Mouse (Mus musculus) cerebellum, postnatal 25 days (tissue): Measurements from ENCODE around the gene Thoc7.
"Not testable (repeated sequence)": the region's sequence is repeated elsewhere in the genome, so short reads cannot be mapped to it uniquely, and the experiment has no call there.

Source experiments
- DNase-seq, 2 experiments: peaks; one replicate each; pipeline ENCODE4 v3.0.0; 2021; ENCODE audit warnings: mixed read lengths in 2 of 2

The Thoc7 gene

DNA sequence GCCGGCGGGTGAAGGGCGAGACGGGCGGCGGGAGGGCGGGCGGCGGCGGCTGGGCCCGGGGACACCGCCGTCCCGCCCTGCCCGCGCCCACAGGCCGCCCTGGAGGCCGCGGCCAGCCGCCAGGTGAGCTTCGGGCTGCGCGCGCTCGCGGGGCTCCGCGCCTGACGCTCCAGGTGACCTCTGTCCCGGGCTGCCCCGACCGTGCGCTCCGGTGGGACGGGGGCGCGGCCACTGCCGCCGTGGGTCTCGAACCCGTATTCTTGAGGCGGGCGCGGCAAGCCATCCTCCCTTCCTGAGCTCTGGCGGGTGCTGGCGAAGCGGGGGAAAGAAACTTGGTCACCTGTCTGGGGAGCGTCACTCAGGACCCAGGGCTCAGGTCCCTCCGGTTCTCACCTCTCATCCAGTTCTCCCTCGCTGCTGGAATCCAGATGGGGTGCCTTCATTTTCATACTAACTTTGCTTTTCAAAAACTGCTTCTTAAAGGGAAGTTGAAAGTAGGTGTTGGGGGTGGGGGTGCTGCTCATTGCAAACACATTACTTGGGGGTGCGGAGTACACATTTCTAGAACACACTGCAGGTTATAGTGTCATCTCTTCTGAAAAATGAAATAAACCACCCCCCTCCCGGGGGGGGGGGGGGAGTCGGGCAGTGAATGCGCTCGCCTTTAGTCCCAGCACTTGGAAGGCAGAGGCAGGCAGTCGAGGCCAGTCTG, at the start of gene Thoc7, which contains the start of gene Atxn7:
TSS of gene Thoc7 (minus strand) at position 452 of the 712 bp plus-strand sequence.
TSS of gene Atxn7 (plus strand) at position 40 of the 712 bp plus-strand sequence.
- peak; percentile 66 to 73 for DNase-seq

DNA sequence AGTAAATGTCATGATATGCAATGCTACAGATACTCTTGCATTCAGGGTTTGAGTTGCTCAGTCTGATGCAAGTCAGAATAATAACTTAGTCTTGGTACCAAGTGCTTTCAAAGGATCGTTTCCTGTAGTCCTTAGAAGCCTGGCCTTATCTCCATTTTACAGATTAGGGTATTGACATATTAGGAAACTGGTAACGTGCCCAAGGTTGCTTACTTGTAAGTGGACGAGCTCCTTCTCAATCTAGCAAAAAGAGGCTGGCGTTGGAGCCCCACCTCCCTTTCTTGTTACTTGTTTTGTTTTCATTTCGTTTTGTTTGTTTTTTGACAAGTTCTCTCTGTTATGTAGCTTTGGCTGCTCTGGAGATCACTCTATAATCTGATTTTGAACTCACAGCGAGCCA, 48.1 kb upstream of the Thoc7 start:
- DNase-seq: no peak

DNA sequence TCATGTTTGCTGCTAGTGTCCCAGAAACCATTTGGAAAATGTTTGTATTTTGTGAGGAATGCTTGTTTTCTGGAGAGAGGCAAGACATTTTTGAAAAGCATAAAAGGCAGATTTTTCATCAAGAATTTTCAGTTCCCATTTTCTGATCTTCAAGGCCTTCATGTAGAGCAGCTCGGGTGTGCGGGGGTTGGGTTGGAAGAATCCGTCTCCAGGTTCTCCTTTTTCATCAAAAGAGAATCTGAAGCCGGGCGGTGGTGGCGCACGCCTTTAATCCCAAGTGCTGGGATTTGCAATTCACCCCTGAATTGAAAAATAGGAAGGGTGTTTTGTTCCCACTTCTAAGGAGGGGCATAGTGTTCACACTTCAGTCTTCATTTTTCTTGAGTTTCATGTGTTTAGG, 41.1 kb upstream of the Thoc7 start:
- no peak for DNase-seq

DNA sequence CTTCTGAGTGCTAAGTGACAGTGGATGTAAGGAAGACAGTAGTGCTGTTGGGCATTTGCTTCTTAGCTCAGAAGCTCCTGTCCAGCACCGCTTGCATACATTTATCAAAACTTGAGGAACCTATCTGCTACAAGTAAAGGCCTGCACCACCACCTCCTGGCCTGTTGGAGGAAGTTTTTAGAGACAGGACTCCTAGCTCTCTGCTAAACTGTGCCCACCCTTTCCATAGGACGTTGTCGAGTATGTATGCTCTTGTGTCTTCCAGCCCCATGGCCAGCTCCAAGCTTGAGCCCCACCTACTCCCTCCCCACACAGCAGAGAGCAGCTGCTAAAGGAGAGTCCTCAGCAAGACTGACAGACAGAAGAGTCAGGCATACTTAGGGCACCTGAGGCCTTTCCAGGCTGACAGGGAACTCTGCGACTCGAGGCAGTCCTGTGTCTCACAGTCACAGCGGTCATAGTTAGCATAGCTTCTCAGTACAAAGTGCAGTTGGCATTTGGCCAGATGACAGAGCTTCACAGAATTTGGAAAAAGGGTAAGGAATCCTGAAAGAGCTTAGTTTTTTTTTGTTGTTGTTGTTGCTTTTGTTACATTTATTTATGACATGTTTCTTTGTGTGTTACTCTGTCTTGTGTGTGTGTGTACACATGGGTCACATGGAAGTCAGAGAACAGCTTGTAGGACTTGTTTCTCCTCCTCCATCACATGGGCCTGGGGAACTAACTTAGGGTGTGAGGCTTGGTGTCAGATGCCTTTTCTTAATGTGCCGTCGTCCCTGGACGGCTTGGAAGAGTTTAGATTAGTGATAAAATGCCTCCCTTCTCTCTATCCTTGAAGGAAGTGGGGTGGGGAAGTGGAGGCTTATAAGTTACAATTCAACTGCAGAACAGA, 33.8 kb upstream of the Thoc7 start:
- no peak for DNase-seq

DNA sequence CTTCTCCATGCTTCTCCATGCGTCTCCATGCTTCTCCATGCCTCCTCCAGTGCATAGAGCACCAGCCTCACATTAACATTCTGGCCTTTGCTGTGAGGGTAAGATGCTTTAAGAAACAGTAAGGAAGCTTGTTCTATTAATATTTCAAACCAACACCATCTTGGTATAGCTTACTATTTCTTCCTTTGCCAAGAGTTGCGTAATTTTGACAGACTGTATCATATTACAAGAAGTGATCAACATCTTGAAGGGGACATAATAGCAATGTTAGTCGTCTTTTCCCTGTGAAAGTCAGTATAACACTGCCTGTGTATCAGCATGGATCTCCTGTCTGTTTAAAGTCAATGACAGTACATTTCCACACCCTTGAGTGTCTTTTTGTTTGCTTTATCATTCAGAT, 29.1 kb upstream of the Thoc7 start:
- DNase-seq: no peak

DNA sequence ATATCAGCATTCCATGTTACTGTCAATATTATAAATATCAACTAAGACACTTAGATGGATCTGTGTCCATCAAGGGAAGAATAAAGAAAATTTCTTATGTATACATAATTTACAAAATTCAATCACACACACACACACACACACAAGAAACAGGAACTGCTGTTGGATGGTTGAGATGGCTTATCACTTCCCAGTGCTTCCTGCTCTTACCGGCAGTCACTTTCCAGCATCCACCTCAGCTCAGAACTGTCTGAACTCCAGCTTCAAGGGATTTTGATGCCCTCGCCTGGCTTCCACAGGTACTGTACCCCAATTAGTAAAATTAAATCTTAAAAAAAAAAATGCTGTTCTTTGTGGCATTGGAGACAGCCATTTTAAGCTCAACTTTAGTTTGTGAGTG, 26.7 kb upstream of the Thoc7 start:
- no peak for DNase-seq

DNA sequence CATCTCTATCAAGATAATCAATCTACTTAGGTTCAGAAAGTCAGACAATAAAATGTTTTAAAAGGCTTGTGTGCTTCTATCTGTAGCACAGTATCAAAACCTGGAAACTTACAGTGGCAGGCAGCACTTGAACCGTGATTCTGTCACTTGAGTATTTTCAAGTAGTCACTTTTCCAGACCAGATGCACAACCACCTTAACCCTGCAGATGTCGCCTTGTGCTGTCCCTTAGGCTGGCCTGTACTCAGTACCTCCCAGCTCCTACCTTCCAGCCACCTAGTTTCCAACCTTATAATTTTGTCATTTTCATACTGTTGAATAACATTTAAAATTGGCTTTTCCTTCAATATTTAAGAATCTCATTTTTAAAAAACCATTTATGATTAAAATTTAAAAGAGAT, 20.5 kb upstream of the Thoc7 start:
- no peak for DNase-seq

DNA sequence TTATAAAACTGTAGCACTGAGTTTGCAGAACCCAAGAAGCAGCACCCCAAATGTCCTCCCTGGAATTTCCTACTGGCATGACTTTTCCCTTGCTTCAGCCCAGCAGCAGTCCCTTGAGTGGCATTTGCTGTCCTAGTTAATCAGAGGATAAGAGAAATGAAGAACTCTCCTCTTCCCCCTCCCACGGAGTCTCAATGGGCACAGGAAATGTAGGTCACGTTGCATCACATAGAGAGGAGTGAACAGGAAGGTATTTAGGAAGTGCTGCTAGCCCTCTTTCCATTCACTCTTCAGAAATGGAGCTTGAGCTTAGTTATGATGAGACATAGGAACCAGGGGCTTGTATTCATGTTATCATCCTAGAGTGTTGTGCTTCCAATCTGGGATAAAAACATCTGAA, 19.6 kb upstream of the Thoc7 start:
- DNase-seq: peak; percentile 22 to 27

DNA sequence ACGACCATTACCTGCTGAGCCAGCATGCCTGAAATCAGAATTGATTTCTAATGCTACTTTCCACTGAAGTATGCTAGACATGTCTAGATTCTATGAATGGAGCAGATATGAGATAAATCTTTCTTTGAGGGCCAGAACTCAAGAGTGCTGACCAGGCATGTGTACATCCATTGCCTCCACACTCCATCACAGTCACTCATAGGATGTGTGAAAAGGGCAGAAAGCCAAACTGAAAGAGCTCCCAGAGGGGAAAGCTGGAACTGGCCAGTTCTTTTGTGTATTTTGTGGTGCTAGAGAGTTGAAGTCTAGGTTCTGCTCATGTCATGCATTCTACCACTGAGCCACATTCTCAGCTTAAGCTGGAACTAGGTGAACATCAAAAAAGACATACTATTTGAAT, 15.8 kb upstream of the Thoc7 start:
- DNase-seq: no peak

DNA sequence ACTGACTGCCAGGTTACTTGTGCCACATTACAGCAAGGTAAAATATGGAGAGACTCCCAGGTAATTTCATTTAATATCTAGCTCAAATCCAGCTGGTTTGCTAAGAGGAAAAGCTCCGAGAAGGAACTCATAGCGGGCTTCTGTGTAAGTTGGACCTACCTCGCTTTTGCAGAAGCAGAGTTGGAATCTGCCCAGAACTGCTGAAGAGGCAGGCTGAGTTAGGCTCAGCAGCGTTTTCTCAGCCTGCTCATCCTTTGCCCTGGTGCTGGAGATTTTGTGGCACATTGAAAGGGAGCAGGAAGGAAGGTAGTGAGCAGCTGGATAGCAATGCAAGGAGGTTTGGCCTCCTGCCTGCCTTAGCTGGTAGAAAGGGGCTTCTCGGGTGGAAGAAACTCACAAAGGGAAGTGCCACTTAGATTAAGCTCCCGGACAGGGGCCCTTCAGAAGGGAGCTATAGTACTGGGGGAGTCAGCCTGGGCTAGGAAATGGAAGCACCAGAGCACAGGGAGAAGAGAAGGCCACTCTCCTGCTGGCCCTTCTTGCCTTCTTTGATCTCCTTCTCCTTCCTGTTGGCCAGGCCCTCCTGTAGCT, 10.1 kb upstream of the Thoc7 start:
- no peak for DNase-seq

DNA sequence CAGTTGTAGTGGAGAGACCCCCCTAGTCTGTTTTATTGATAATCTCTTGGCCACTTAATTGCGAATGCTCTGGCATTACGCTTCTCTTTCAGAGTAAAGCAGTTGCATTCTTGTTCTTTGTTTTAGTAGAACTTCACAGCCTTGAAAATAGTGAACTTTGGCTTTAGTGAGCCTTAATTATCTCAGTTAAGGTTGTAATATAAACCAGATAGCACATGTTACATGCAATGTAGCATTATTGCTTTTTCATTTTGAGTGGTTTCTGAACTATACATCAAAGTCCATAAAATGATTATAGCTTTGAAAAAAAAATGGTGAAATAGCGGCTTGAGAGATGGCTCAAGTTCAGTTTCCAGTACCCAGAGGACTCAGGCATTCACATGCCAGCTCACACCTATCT, 8.9 kb upstream of the Thoc7 start:
- no peak for DNase-seq

DNA sequence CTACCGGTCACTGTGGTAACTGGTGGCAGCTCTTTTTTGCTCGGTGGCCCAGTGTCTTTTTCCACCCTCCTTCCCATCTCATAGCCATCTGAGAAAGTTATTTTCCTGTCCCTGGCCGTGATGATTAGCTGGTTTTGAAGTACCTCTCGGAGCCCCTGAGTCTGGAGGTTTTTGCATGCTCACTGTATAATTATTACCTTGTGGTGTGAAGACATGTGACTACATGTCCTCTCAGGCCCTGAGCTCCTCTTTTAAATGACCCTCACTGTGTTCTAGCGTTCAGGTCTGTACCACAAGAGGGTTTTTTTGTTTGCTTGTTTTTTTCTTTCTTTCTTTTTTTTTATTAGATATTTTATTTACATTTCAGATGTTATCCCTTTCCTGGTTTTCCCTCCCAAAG, 6.8 kb upstream of the Thoc7 start:
- no peak for DNase-seq

DNA sequence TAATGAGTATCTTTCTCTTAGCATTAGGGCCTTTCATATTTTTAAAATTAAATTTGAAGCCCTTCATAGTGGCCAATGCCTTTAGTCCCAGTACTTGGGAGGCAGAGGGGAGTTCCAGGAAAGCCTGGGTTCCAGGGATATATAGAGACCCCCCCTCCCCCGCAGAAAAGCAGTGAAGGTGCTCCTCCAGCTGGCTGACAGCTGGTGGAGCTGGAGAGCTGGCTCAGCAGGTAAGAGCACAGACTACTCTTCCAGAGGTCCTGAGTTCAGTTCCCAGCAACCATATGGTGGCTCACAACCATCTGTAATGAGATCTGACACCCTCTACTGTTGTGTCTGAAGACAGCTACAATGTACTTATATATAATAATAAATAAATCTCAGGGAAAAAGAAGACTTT, 6.0 kb upstream of the Thoc7 start:
- no peak for DNase-seq

DNA sequence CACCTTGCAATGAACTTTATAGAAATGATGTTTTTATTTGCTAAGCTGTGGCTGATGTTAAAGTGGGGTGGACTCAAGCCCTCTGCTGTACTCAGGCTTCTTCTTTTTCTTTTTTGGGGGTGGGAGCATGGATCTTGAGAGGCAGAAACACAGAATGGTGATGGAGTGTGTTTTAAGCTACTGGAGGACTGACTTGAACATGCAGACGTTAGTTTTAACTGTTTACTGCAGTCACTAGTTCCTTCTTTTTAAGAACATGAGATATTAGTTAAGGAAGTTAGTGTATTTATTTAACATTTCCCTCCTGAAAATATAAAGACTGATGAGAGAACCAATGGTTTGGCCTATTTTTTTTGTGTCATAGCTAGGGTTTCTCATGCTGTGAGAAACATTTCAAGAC, 1.9 kb upstream of the Thoc7 start:
- DNase-seq: no peak

DNA sequence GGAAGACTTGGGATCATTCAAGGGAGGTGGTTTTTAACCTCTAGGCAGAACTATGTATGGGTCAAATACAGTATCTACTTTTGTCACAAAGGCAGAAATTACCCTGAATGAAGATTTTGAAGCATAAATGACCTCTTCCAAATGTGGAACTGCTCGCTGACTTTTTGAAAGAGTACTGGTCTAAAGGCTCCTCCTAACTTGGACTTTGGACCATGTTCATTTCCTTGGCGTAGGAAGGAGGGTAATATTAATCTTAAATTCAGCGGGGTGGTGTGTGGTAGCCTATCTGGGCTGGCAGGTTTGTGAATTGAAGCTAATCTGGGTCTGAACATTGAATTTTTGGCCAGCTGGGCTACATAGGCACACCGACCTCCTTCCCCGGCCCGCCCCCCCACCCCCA, 824 bp upstream of the Thoc7 start:
- no peak for DNase-seq

DNA sequence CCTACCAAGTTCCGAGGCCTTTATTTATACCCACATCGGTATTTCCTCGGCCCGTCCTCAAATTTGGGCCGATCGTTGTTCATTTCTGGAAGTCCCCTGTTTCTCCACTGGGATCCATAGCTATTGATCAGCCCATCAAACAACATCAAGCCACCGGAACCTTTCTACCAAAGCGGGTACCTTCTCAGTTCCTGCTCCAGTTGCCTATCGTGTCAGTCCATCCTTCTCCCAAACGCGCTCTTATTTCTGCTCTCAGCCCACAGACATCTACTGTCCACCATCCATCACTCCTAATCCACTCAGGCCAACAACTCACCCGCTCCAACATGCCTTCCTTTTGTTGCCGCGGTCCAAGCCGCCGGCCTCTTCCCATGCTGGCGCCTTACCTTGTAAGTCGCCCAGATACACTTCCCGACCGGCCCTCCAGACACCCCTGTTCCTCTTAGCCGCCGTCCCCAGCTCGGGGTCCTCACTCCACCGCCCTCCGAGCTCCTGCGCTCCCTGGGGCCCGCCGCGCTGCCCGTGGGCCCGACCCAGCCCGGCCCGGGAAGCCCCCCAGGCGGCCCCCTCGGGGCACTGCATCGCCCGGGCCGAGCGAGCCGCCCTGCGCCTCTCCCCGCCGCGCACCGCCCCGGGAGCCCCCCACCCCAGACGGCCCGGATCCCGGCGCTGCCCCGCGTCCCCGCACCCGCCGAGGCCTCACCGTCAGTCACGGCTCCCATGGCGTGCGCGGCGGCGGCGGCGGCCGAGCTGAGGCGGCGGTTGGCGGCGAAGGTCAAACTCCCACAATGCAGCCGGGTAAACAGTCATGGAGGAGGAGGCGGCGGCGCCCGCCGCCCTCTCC, 948 bp downstream of the Thoc7 start:
- peak; percentile 78 to 87 for DNase-seq

DNA sequence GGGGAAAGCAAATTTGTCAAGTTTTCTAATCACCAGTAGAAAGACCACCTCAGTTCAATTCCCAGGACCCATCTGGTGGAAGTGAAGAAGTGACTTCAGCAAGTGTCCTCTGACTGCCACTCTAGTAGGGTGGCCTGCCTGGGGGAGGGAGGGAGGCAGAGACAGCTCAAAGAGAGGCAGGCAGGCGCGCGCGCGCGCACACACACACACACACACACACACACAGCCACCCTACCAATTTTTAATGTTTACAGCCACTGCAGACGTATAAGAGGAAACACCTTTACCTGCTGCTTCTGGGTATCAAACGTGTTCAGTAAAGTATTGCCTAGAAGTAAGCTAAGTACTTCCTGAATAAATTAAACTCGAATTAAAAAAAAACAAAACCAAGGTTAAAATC, 1.6 kb downstream of the Thoc7 start:
- peak; percentile 39 to 66 for DNase-seq

DNA sequence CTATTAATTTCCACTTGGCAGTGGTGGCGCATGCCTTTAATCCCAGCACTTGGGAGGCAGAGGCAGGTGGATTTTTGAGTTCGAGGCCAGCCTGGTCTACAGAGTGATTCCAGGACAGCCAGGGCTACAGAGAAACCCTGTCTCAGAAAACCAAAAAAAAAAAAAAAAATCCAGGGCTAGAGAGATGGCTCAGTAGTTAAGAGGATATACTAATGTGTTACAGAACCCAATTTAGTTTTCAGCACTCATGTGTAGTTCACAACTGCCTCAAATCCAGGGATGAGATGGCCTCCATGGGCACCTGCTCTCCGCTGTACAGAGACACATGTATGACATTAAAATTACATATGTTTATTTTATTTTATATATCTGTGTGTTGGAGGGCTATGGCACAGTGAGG, 9.5 kb downstream of the Thoc7 start:
- not testable (repeated sequence) for DNase-seq

DNA sequence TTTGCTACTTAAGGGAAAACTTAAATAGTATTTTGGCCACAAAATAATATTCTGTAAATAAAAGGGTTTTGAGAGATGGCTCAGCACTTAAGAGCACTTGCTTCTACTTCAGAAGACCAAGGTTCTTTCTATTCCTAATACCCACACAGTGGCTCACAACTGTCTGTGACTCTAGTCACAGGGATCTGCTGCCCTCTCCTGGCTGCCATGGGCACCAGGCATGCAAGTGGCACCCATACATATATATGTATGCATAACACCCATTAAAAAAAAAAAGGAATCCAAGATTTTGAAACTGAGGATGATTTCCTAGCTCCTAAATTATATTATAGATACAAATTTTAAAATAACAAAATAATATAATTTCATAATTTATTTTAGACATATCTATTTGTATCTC, 11.3 kb downstream of the Thoc7 start:
- DNase-seq: peak in 1 of 2 experiments; percentile 56

DNA sequence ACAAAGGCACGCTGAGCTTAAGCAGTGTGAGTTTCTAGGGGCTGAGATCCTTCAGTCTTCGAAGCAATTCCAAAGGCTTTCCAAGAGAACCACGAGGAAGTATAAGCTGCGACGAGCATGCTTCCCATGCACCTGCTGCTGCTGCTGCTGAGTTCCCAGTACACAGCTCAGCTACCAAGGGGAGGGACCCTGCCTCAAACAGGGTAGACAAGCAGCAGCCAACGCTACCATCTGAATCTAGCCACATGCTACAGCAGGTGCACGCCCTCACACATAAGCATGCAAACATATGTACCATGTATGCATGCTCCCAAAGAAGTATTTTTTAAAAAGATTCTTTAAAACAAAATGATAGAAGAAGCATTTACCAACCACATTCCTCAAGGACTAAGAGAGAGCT, 13.3 kb downstream of the Thoc7 start:
- DNase-seq: no peak

DNA sequence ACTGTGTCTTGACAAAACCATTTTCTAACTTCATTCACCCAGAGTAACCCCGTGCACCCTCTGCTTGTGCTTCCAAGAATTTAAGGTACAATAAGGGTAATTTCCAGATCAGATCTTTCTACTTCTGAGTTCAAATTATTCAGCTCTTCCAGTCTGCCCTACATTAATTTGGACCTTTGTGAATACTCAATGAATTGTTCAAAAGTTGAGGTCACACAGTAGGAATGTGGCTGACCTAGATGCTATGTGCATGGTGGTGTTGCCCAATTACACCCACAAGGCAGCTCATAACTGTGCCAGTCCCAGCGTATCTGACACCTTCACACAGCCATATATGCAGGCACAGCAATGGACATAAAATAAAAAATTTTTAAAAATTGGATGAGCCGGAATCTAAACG, 17.0 kb downstream of the Thoc7 start:
- DNase-seq: no peak

DNA sequence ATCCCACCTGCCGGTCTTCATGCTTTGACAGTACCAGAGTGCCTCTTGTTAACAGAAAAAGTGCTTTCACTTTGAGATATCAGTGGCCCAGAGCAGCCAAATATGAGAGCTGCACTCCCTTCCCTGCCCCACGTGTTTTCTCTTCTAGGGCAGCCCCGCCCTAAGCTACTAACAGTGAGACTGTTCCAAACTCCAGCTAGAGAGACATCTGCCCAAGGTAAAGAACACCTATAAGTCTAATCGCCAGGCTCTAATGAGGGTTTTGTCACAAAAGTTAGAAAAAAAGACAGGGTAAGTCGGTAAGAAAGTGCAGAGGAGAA, 27.6 kb downstream of the Thoc7 start:
- no peak for DNase-seq
